Mouse (Mus musculus): ENCODE measurements around the gene AF366264.

DNA sequence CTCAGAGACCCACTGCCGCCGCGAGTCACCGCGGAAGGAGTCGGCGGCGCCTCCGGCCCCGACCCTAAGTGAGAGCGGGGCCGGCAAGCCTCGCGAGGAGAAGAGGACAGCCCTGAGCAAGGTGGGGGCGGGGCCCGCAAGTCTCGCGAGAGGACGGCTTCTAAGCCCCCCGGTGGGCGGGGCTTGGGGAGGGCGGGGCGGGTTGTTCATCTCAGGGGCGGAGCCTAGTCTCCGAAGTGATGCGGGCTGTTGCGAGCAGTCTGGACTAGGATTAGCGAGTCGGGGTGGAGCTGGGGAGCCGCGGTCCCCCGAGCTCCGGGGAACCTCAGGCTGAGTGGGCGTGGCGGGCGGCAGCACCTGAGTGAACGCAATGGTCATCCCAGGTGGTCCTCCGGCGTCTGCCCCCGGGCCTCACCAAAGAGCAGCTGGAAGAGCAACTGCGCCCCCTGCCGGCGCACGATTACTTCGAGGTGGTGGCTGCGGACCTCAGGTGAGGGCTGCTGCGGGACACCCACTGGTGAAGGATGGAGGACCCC lies 52.4 kb downstream of the AF366264 start:
- TF ChIP-seq CTCF (IDR thresholded peaks at IDR 0.05; ENCODE audit: low read depth, low read length) (peak; percentile 84), POLR2A (IDR thresholded peaks at IDR 0.05; ENCODE audit: extremely low read depth, insufficient read depth, low read length) (peak; percentile 38; the same call in 1 of the 2 replicates)
